Mouse (Mus musculus) c-Kit-positive CD71-negative TER-119-negative erythroid progenitor cells, embryonic 14.5 days (primary cell): ENCODE measurements around the gene Klhdc8b.

ENCODE experiments used
- DNase-seq: peaks from one replicate; pipeline ENCODE4 v3.0.0-alpha.2; 2013; ENCODE audit warnings: low read depth

Klhdc8b gene

GRCm38 (mm10) chr9:108461181-108461631 is at the start of gene Klhdc8b:
TSS of gene Klhdc8b (minus strand) at chr9:108461581.
- no peak for DNase-seq

DNA sequence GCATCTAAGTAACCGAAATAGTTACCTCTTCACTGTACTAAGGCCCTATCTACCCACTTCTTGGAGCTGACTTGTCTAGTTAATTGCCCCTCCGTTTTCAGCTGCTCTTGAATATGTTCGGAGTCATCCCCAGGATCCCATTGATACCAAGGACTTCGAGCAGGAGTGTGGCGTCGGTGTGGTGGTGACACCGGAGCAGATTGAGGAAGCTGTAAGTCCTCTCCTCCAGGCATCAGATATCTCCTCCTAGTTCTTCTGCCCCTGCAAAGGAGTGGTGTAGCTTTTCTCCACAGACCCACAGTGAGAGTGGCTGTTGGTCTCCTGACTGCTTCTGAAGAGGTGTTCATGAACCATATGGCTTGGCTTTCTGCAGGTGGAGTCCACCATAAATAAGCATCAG is 47.4 kb upstream of the Klhdc8b start:
- no peak for DNase-seq

GRCm38 (mm10) chr9:108507619-108508434 is 46.4 kb upstream of the Klhdc8b start, which contains the start of gene Qars:
TSS of gene Qars (plus strand) at chr9:108507706.
- peak; percentile 95 for DNase-seq

DNA sequence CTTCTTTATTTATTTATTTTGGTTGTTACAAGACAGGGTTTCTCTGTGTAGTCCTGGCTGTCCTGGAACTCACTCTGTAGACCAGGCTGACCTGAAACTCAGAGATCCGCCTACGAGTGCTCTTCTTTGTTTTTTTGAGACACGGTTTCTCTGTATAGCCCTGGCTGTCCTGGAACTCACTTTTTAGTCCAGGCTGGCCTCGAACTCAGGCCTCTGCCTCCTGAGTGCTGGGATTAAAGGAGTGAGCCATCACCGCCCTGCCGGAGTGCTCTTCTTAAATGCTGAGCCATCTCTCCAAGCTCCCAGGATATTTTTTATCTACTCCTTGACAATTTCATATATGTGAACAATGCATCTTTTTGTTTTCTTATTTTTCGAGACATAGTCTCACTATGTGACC is 45.5 kb upstream of the Klhdc8b start:
- no peak for DNase-seq

DNA sequence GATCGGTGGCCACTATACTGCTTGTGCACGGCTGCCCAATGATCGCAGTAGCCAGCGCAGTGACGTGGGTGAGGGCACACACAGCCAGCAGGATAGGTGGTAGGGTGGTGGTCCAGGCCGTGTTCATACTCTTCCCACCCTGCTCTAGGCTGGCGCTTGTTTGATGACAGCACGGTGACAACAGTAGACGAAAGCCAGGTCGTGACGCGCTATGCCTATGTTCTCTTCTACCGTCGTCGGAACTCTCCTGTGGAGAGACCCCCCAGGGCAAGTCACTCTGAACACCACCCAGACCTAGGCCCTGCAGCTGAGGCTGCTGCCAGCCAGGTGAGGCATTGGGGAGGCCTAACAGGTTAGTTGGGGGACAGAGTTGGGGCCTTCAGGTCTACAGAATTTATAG is 38.6 kb upstream of the Klhdc8b start:
- no peak for DNase-seq

GRCm38 (mm10) chr9:108499231-108499630 is 37.9 kb upstream of the Klhdc8b start:
- DNase-seq: no peak

- DNase-seq: no peak
These were observed 33.5 kb upstream of the Klhdc8b start for GRCm38 (mm10) chr9:108494905-108495304.

DNA sequence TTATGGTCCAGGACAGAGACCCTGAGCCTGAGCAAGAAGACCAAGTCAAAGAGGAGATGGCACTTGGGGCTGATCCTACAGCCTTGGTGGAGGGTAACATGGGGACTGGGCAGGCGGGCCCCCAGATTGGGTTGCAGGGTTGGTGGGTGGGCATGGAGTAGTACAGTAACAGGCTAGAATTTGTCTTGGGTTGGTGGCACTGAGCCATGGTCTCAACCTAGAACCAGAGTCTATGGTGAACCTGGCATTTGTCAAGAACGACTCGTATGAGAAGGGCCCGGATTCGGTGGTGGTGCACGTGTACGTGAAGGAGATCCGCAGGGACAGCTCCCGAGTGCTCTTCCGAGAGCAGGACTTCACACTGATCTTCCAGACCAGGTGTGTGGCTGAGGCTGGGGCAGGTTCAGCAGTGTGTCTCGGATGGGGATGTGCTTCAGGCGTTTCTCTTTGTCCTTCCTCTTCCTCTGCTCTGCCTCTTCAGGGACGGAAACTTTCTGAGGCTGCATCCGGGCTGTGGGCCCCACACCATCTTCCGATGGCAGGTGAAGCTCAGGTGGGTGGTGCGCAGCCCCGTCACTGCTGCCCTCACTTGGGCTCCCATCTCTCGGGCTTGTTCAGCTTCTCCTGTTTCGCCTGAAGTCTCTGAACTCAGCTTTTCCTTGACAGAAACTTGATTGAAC is 32.9 kb upstream of the Klhdc8b start:
- no peak for DNase-seq

DNA sequence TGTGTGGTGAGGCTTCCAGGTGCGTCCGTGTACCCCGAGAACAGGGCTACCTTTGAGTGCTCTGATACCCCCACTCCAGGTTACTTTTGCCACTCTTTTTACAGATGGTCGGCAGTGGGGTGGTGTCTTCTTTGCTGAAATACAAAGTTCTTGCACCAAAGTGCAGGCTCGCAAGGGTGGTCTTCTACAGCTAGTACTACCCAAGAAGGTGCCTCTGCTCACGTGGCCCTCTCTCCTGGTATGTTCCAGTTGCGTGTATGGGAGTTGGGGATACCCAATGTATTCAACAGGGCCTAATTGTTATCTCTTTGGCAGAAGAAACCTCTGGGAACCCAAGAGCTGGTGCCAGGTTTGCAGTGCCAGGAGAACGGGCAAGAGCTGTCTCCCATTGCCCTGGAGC is 31.9 kb upstream of the Klhdc8b start:
- DNase-seq: no peak

- DNase-seq: no peak
These were observed 30.8 kb upstream of the Klhdc8b start for GRCm38 (mm10) chr9:108492043-108492750.

GRCm38 (mm10) chr9:108491286-108491580 is 29.9 kb upstream of the Klhdc8b start:
- no peak for DNase-seq

- peak; percentile 94 for DNase-seq
These were observed 29.3 kb upstream of the Klhdc8b start, which contains the start of gene Usp19 for GRCm38 (mm10) chr9:108490559-108491285. TSS of gene Usp19 (plus strand) at chr9:108490602.

GRCm38 (mm10) chr9:108489702-108490558 is 28.5 kb upstream of the Klhdc8b start:
- no peak for DNase-seq

DNA sequence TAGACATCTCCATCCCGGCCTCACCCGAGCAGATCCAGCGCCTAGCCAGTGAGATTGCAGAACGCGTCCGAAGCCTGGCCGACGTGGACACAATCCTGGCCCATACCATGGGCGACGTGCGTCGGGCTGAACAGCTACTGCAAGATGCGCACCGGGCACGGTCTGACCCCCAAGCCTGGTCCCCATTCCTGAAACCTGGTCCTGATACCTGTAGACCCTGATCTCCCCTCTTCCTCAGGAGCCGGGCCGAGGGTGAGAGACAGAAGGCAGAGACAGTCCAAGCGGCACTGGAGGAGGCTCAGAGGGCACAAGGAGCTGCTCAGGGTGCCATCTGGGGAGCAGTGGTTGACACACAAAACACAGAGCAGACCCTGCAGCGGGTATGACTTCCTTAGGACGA is 27.8 kb upstream of the Klhdc8b start:
- no peak for DNase-seq

- no peak for DNase-seq
These were observed 27.0 kb upstream of the Klhdc8b start for GRCm38 (mm10) chr9:108488403-108488802.

DNA sequence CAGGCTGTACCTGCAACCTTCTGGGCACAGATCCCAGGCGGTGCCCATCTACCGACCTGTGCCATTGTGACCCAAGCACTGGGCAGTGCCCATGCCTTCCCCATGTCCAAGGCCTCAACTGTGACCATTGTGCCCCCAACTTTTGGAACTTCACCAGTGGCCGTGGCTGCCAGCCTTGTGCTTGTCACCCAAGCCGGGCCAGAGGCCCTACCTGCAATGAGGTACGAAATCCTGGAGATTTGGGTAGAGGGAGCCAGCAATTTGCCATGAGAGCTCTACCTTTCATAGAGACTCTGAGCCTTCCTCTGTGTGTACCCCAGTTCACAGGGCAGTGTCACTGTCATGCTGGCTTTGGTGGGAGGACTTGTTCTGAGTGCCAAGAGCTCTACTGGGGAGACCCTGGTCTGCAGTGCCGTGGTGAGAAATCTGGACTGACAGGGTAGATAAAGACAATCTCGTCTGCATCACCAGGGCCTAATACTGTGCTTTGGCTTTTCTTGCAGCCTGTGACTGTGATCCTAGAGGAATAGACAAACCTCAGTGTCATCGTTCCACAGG is 25.7 kb upstream of the Klhdc8b start:
- DNase-seq: no peak

DNA sequence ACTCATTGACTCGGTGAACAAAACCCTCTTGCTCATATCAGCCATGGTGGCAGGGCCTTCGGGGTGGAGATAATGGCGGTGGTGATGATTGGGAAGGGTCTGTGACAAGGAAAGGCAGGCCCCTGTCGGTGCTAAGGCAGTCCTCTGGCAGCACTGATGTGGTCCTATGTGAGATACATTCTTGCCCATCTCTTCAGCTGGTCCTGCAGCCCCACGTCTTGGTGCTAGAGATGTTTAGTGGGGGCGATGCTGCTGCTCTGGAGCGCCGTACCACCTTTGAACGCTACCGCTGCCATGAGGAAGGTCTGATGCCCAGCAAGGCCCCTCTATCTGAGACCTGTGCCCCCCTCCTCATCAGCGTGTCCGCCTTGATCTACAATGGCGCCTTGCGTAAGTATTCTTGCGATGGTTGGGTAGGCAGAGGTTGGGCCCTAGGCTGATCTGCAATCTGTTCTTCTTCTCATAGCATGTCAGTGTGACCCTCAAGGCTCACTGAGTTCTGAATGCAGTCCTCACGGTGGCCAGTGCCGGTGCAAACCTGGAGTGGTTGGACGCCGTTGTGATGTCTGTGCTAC is 24.0 kb upstream of the Klhdc8b start:
- DNase-seq: no peak

DNA sequence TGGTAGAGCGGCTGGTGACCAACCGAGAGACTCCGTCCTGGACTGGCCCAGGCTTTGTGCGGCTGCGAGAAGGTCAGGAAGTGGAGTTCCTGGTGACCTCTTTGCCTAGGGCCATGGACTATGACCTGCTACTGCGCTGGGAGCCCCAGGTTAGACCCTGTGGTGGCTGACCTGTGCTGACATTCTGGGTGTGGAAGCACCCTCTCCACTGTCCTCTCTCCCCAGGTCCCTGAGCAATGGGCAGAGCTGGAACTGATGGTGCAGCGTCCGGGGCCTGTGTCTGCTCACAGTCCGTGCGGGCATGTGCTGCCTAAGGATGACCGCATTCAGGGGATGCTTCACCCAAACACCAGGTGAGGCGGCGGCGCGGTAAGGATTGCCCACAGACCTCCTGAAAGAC is 22.6 kb upstream of the Klhdc8b start:
- DNase-seq: no peak

- no peak for DNase-seq
These were observed 21.8 kb upstream of the Klhdc8b start for GRCm38 (mm10) chr9:108483051-108483790.
